Mouse (Mus musculus) spleen, adult 12 weeks (tissue): ENCODE measurements around the gene Vmn1r7.
"Not testable (repeated sequence)": the region's sequence is repeated elsewhere in the genome, so short reads cannot be mapped to it uniquely, and the experiment has no call there.

Experiments used
- DNase-seq: peaks from one replicate; pipeline ENCODE4 v3.0.0; 2022; ENCODE audit warnings: low spot score

Gene Vmn1r7

DNA sequence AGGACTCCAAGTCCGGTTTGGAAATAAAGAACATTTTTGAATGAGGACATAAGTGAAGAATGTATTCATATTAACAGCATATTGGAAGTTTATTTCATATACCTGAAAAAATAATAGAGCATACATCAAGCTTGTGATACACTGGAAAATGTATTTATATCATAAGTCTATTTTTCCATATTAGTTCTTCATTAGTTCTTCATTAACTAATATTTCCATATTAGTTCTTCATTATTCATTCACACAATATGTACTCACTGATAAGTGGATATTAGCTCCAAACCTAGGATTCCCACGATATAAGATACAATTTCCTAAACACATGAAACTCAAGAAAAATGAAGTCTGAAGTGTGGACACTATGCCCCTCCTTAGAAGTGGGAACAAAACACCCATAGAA lies at the start of gene Vmn1r7:
Gene Vmn1r7 (minus strand): TSS at position 101 of the 400 bp plus-strand sequence.
- DNase-seq = not testable (repeated sequence)

DNA sequence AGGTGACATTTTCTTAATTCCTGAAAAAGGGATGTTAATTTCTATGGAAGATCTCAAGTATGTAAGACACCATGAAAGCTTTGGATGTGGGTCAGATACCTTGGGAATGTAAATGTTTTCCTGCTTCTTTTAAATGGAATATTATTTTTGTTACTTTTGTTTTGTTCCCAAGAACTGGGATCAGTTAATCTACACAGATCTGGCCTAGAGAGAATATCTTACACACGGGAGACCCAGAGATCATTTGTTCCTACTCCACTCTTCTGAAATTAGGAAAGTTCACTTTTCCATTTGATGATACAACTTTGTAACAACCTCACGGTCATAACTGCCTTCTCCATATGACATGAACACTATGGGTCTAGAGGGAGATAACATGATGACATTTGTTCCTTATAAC lies 41.4 kb upstream of the Vmn1r7 start, which contains the start of gene Vmn1r9:
Gene Vmn1r9 (plus strand): TSS at position 301 of the 400 bp plus-strand sequence.
- DNase-seq = no peak

DNA sequence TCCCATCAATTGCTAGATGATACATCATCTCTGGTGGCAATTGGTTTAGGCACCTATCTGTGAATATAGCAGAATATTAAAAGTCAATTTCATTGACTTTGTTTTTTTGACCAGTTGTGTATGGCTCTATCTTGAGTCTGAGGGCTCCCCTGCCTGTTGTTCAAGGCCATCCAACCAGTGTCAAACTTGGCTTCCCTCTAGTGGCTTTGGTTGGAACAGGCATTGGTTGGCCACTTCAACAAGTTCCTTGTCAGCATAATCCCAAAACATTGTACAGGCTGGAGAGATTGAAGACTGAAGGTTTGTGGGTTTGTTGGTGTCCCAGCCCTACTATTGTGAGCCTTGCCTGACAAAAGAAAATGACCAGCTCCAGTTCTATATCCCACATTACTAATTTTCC lies 38.6 kb upstream of the Vmn1r7 start:
- no peak for DNase-seq

GRCm38 (mm10) chr6:57034674-57035073 lies 9.6 kb upstream of the Vmn1r7 start:
- no peak for DNase-seq

DNA sequence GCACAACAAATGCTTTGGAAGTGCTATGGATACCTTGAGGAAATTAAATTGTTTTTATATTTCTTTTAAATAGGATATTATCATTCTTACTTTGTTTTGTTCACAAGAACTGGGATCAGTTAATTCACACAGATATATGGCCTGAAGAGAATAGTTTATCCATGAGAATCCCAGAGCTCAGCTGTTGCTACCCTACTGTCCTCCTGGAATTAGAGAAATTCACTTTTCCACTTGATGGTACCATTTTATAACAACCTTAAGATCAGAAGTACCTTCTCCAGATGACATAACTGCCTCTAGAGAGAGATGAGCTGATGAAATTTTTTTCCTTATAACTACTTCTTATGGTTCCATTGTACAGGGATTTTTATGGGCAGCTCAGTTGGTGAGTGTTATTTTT lies 6.9 kb upstream of the Vmn1r7 start, which contains the start of gene Vmn1r8:
Gene Vmn1r8 (plus strand): TSS at position 301 of the 400 bp plus-strand sequence.
- DNase-seq = no peak

GRCm38 (mm10) chr6:56996943-56997342 lies 28.2 kb downstream of the Vmn1r7 start, which contains the start of gene Vmn1r6:
Vmn1r6 (plus strand) TSS chr6:56997243.
- DNase-seq = no peak
